Mouse (Mus musculus) CH12.LX (cell line): ENCODE results near the gene Olfr918. TPM values are rescaled to one million over a fixed set of nuclear protein-coding genes. Genes with fewer than 3 reads are reported as not detected.
A peak's percentile ranks its signal among the peaks of the same experiment; 100 is the strongest.

ENCODE experiments used
- DNase-seq: peaks from one replicate; pipeline ENCODE4 v3.0.0-alpha.2; 2013; ENCODE audit errors: extremely low read depth
- H3K27ac ChIP-seq: 2 replicates; pipeline ENCODE4 v1.5.1; 2012; ENCODE audit warnings: low read depth, mild to moderate bottlenecking, control low read depth, moderate library complexity; ENCODE audit not compliant: insufficient read depth
- H3K27me3 ChIP-seq: replicated peaks from 2 replicates; pipeline ENCODE3; 2012; ENCODE audit warnings: inconsistent platforms
- H3K36me3 ChIP-seq, 2 experiments: replicated peaks in 1 of 2; 2 replicates each; pipeline versions ENCODE3 to v1.6.1; 2012; ENCODE audit warnings: inconsistent platforms in 1 of 2, low read length in 1 of 2, mild to moderate bottlenecking in 1 of 2, mixed read lengths in 1 of 2, moderate library complexity in 1 of 2; ENCODE audit not compliant: control insufficient read depth in 1 of 2, insufficient read depth in 1 of 2
- H3K4me1 ChIP-seq, 2 experiments: 2 replicates each; pipeline ENCODE4 v1.6.1; 2012; ENCODE audit warnings: inconsistent platforms in 1 of 2, moderate library complexity in 1 of 2; ENCODE audit not compliant: insufficient read depth in 2 of 2, control insufficient read depth in 1 of 2
- H3K4me2 ChIP-seq: 2 replicates; pipeline ENCODE4 v1.6.1; 2012; ENCODE audit warnings: low read depth, mild to moderate bottlenecking, control low read depth; ENCODE audit not compliant: poor library complexity, insufficient read depth, severe bottlenecking
- H3K4me3 ChIP-seq, 3 experiments: fragments of 150-350 bp in 1 of 3; sonication (generic) in 1 of 3; replicated peaks in 1 of 3; 2 replicates each; pipeline versions ENCODE3 to v1.5.1; 2011 to 2012; ENCODE audit warnings: low read depth in 2 of 3, low read length in 2 of 3, mild to moderate bottlenecking in 2 of 3, moderate library complexity in 2 of 3, control low read depth in 1 of 3, improper control_type of control experiment in 1 of 3, inconsistent platforms in 1 of 3, mixed read lengths in 1 of 3; ENCODE audit not compliant: poor library complexity in 1 of 3
- H3K79me2 ChIP-seq: replicated peaks from 2 replicates; pipeline ENCODE4 v1.6.1; 2012; ENCODE audit warnings: mild to moderate bottlenecking, moderate library complexity; ENCODE audit not compliant: control insufficient read depth, poor library complexity, insufficient read depth, severe bottlenecking; ENCODE audit errors: extremely low read depth
- H3K9ac ChIP-seq: 2 replicates; pipeline ENCODE4 v1.6.1; 2012; ENCODE audit warnings: low read depth, mild to moderate bottlenecking, control low read depth, moderate library complexity; ENCODE audit not compliant: insufficient read depth
- H3K9me3 ChIP-seq: replicated peaks from 2 replicates; pipeline ENCODE3; 2012; ENCODE audit warnings: low read length, inconsistent platforms, mixed read lengths
- BHLHE40 ChIP-seq: IDR thresholded peaks from 2 replicates; pipeline ENCODE4 v1.6.1; 2011; ENCODE audit warnings: mild to moderate bottlenecking, low read depth, low read length, improper control_type of control experiment
- CTCF ChIP-seq, 2 experiments: IDR thresholded peaks in 1 of 2; conservative IDR thresholded peaks in 1 of 2; 2 replicates each; pipeline ENCODE4 v1.5.1; 2011 to 2012; ENCODE audit warnings: low read depth in 2 of 2, low read length in 2 of 2, improper control_type of control experiment in 1 of 2, inconsistent platforms in 1 of 2, mild to moderate bottlenecking in 1 of 2, moderate library complexity in 1 of 2
- EP300 ChIP-seq: IDR thresholded peaks from 2 replicates; pipeline ENCODE4 v1.6.1; 2011; ENCODE audit warnings: low read length, improper control_type of control experiment
- HCFC1 ChIP-seq: IDR thresholded peaks from 2 replicates; pipeline ENCODE4 v1.6.1; 2012; ENCODE audit warnings: low read depth, mild to moderate bottlenecking, inconsistent platforms, low read length, improper control_type of control experiment
- IRF4 ChIP-seq: IDR thresholded peaks from 2 replicates; pipeline ENCODE4 v1.6.1; 2014; ENCODE audit warnings: low read depth, mild to moderate bottlenecking, inconsistent platforms, low read length, improper control_type of control experiment
- JUN ChIP-seq: IDR thresholded peaks from 2 replicates; pipeline ENCODE4 v1.6.1; 2011; ENCODE audit warnings: low read depth, mild to moderate bottlenecking, low read length, improper control_type of control experiment, moderate library complexity; ENCODE audit not compliant: insufficient read depth
- MAFK ChIP-seq: IDR thresholded peaks from 2 replicates; pipeline ENCODE4 v1.6.1; 2011; ENCODE audit warnings: low read length, improper control_type of control experiment; ENCODE audit not compliant: insufficient replicate concordance
- MAX ChIP-seq: IDR thresholded peaks from 2 replicates; pipeline ENCODE4 v1.6.1; 2011; ENCODE audit warnings: low read length, improper control_type of control experiment
- MAZ ChIP-seq: IDR thresholded peaks from 2 replicates; pipeline ENCODE4 v1.6.1; 2012; ENCODE audit warnings: low read depth, mild to moderate bottlenecking, inconsistent platforms, low read length, improper control_type of control experiment, moderate library complexity
- MEF2A ChIP-seq: IDR thresholded peaks from 2 replicates; pipeline ENCODE4 v1.6.1; 2014; ENCODE audit warnings: low read depth, mild to moderate bottlenecking, inconsistent platforms, low read length, improper control_type of control experiment, borderline replicate concordance
- MXI1 ChIP-seq: IDR thresholded peaks from 2 replicates; pipeline ENCODE4 v1.6.1; 2011; ENCODE audit warnings: mild to moderate bottlenecking, low read depth, low read length, improper control_type of control experiment
- NELFE ChIP-seq: IDR thresholded peaks from 2 replicates; pipeline ENCODE4 v1.6.1; 2011; ENCODE audit warnings: low read depth, low read length, improper control_type of control experiment
- NRF1 ChIP-seq: IDR thresholded peaks from 2 replicates; pipeline ENCODE4 v1.6.1; 2014; ENCODE audit warnings: low read depth, mild to moderate bottlenecking, inconsistent platforms, low read length, improper control_type of control experiment, moderate library complexity
- TBP ChIP-seq: conservative IDR thresholded peaks from 2 replicates; pipeline ENCODE4 v1.6.1; 2011; ENCODE audit warnings: low read depth, low read length, improper control_type of control experiment
- TCF12 ChIP-seq: IDR thresholded peaks from 2 replicates; pipeline ENCODE4 v1.6.1; 2014; ENCODE audit warnings: low read depth, mild to moderate bottlenecking, inconsistent platforms, low read length, improper control_type of control experiment
- UBTF ChIP-seq: IDR thresholded peaks from 2 replicates; pipeline ENCODE4 v1.6.1; 2012; ENCODE audit warnings: low read depth, mild to moderate bottlenecking, inconsistent platforms, low read length, improper control_type of control experiment, moderate library complexity
- USF1 ChIP-seq: IDR thresholded peaks from 2 replicates; pipeline ENCODE4 v1.6.1; 2014; ENCODE audit warnings: low read depth, mild to moderate bottlenecking, inconsistent platforms, low read length, improper control_type of control experiment
- ZC3H11A ChIP-seq: IDR thresholded peaks from 2 replicates; pipeline ENCODE4 v1.6.1; 2012; ENCODE audit warnings: low read depth, mild to moderate bottlenecking, inconsistent platforms, low read length, improper control_type of control experiment
- ZKSCAN1 ChIP-seq: IDR thresholded peaks from 2 replicates; pipeline ENCODE4 v1.6.1; 2012; ENCODE audit warnings: low read depth, inconsistent platforms, low read length, improper control_type of control experiment, borderline replicate concordance
- dilution Hi-C: fragments of 300-500 bp; cut with MboI; formaldehyde crosslinking; loops from 2 replicates; pipeline ENCODE4 v1.14.3; 2020; ENCODE audit warnings: low sequenced_read_pairs; ENCODE audit not compliant: extremely low pct_unique_long_range_greater_than_20kb, extremely low pct_ligation_motif_present
- in situ Hi-C: fragments of 300-500 bp; cut with MboI; formaldehyde crosslinking; loops from 3 replicates; pipeline ENCODE4 v1.14.3; 2019; ENCODE audit warnings: low sequenced_read_pairs, low pct_ligation_motif_present, low pct_unique_long_range_greater_than_20kb, mixed read lengths
- polyA plus RNA-seq: library from polyadenylated mRNA; unstranded; fragments of >175 nt; gene quantifications from 2 replicates; pipeline ENCODE4 v1.2.1, GENCODE M21; 2012; ENCODE audit warnings: low read depth; ENCODE audit not compliant: insufficient read length
- total RNA-seq, 2 experiments: library from RNA; depleted of rRNA; stranded (reverse); fragments of 300-350 nt in 1 of 2; fragments of >200 nt in 1 of 2; gene quantifications; 2 replicates each; pipeline ENCODE4 v1.2.3; 2012 to 2014

Gene Olfr918
- total and polyA plus RNA-seq, 3 experiments = not detected

DNA sequence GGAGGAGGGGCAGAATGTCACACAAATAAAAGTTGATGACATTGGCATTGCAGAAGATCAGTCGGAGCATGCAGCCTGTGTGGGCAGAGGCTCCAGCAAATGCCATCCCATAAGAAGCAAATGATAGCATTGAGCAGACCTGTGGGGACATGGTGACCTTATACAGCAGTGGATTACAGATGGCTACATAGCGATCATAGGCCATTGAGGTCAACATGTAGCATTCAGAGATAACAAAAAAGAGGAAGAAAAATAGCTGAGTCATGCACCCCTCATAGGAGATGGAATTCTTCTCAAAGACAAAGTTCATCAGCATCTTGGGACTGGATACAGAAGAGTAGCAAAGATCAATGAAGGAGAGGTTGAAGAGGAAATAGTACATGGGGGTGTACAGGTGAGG, 1.5 kb downstream of the Olfr918 start:
- Histone ChIP-seq H3K9ac (no peak overlapping the region), H3K4me2 (no peak overlapping the region), H3K4me1 (peaks cover 0 to 6% of the 10 kb centered on the region in 2 experiments; a peak in 2 of 4 replicates), H3K4me3 (no peak overlapping the region), H3K27me3 (no peaks in the 10 kb centered on the region), H3K9me3 (no peaks in the 10 kb centered on the region), H3K79me2 (no peaks in the 10 kb centered on the region), H3K27ac (no peak overlapping the region), H3K36me3 (no peaks in the 10 kb centered on the region)
- in situ Hi-C loops (no loop called here), dilution Hi-C loops (no loop called here)
- TF ChIP-seq TCF12 (no peak), NELFE (no peak), UBTF (no peak), TBP (no peak), JUN (no peak)
- peak; percentile 1 for DNase-seq

- Histone ChIP-seq H3K36me3 (no peaks in the 10 kb centered on the region), H3K4me3 (no peak within 1 kb of the TSS), H3K9ac (no peak within 1 kb of the TSS), H3K4me1 (no peaks in the 10 kb centered on the region), H3K27ac (no peak within 1 kb of the TSS), H3K4me2 (no peak within 1 kb of the TSS), H3K79me2 (no peaks in the 10 kb centered on the region), H3K27me3 (no peaks in the 10 kb centered on the region), H3K9me3 (no peaks in the 10 kb centered on the region)
- in situ Hi-C loops (no loop called here), dilution Hi-C loops (no loop called here)
- no peak for TF ChIP-seq CTCF (conservative IDR thresholded peaks at IDR 0.05 in 1 of 2, IDR thresholded peaks at IDR 0.05 in 1 of 2; ENCODE audit: low read depth in 2 of 2, low read length in 2 of 2)
- no peak for TF ChIP-seq IRF4
- no peak for TF ChIP-seq MAZ
- no peak for TF ChIP-seq NRF1
- TF ChIP-seq BHLHE40 = no peak
- no peak for TF ChIP-seq MAFK
- TF ChIP-seq MXI1 = no peak
- no peak for TF ChIP-seq ZC3H11A
- no peak for TF ChIP-seq MAX
- no peak for TF ChIP-seq EP300
- TF ChIP-seq USF1 = no peak
- no peak for TF ChIP-seq TCF12
- no peak for TF ChIP-seq HCFC1
- TF ChIP-seq ZKSCAN1 = no peak
- no peak for TF ChIP-seq MEF2A
- no peak for TF ChIP-seq JUN
- no peak for DNase-seq
Measured at GRCm38 (mm10) chr9:38665742-38666141, 8.7 kb downstream of the Olfr918 start, which contains the start of gene Olfr917. Olfr917 (minus strand) TSS chr9:38665842.
